Mouse (Mus musculus) limb, embryonic 12.5 days (tissue): Measurements from ENCODE around the gene Obox5. TPM values are rescaled to one million over a fixed set of nuclear protein-coding genes. Genes with fewer than 3 reads are reported as not detected.
"Not testable (repeated sequence)": the region's sequence is repeated elsewhere in the genome, so short reads cannot be mapped to it uniquely, and the experiment has no call there.

Experiments used
- ATAC-seq: fragments of 200-750 bp; cut with Nextera tagmentation; 2 replicates; pipeline ENCODE4 v1.8.0; 2017; ENCODE audit warnings: low read depth, moderate TSS enrichment; ENCODE audit not compliant: insufficient number of reproducible peaks, insufficient read depth, low FRiP score, low TSS enrichment
- H3K27ac ChIP-seq: fragments of 300-500 bp; sonication (generic); 2 replicates; pipeline ENCODE4 v1.5.1; 2016; ENCODE audit warnings: mild to moderate bottlenecking, moderate library complexity
- H3K27me3 ChIP-seq: fragments of 300-500 bp; sonication (generic); 2 replicates; pipeline ENCODE4 v1.6.1; 2016; ENCODE audit warnings: mild to moderate bottlenecking, moderate library complexity
- H3K36me3 ChIP-seq: fragments of 300-500 bp; sonication (generic); 2 replicates; pipeline ENCODE4 v1.6.1; 2016; ENCODE audit warnings: mild to moderate bottlenecking, moderate library complexity
- H3K4me1 ChIP-seq: fragments of 300-500 bp; sonication (generic); replicated peaks from 2 replicates; pipeline ENCODE4 v1.6.1; 2016
- H3K4me2 ChIP-seq: fragments of 300-500 bp; sonication (generic); 2 replicates; pipeline ENCODE4 v1.6.1; 2016; ENCODE audit warnings: mild to moderate bottlenecking, moderate library complexity
- H3K4me3 ChIP-seq: fragments of 300-500 bp; sonication (generic); replicated peaks from 2 replicates; pipeline ENCODE4 v1.5.1; 2016; ENCODE audit warnings: mild to moderate bottlenecking
- H3K9ac ChIP-seq: fragments of 300-500 bp; sonication (generic); replicated peaks from 2 replicates; pipeline ENCODE4 v1.6.1; 2016; ENCODE audit warnings: mild to moderate bottlenecking, moderate library complexity
- H3K9me3 ChIP-seq: fragments of 300-500 bp; sonication (generic); 2 replicates; pipeline ENCODE4 v1.6.1; 2016; ENCODE audit warnings: mild to moderate bottlenecking, moderate library complexity
- WGBS: fragments of 180-500 bp; shearing (Covaris S2); methylation state at CpG from one replicate; pipeline ENCODE4 v1.1.7; 2016; 5-methylcytosine and 5-hydroxymethylcytosine counted together
- polyA plus RNA-seq: library from polyadenylated mRNA; unstranded; fragments of >200 nt; fragmentation: Nextera tagmentation; extraction: Ambion mirVana; gene quantifications from 2 replicates; pipeline ENCODE4 v1.2.1, GENCODE M21; 2016

Obox5 gene
- polyA plus RNA-seq, result not detected in 2 replicates

GRCm38 (mm10) chr7:15749831-15750230 lies at the start of gene Obox5:
Obox5 (plus strand) TSS chr7:15750131.
- peaks cover 29% of the 10 kb centered on the region for H3K9me3 ChIP-seq
- not testable (repeated sequence) for H3K36me3 ChIP-seq, H3K4me3 ChIP-seq, H3K4me2 ChIP-seq, H3K27ac ChIP-seq, ATAC-seq, H3K4me1 ChIP-seq, H3K27me3 ChIP-seq, H3K9ac ChIP-seq
- WGBS, result 75% methylated on average over 2 of the region's 2 CpGs

DNA sequence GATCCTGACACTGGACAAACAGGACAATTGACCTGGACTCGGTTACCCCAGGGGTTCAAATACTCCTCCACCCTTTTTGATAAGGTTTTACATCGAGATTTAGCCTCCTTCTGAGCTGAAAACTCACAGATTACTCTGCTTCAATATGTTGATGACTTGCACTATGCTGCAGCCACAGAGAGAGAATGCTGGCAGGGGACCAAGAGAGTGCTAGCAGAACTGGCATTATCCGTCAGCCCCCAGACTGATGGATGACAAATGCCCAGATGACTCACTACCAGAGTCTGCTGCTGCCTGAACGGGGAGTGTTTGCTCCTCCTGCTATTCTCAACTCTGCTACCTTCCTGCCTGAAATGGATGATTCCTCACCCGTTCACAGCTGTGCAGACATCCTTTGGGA lies 635 bp upstream of the Obox5 start:
- ATAC-seq, H3K4me3 ChIP-seq, H3K36me3 ChIP-seq, H3K9ac ChIP-seq, H3K27me3 ChIP-seq, H3K4me1 ChIP-seq, H3K27ac ChIP-seq, H3K4me2 ChIP-seq: not testable (repeated sequence)
- H3K9me3 ChIP-seq, result peaks cover 29% of the 10 kb centered on the region
- WGBS, result 75% methylated on average over 5 of the region's 5 CpGs

Other genes starting within 250 kb of the Obox5 start
- not detected in 2 replicates for gene Obox3, start 110.2 kb upstream of the Obox5 start, polyA plus RNA-seq
- not detected in 2 replicates for gene Obox6, start 89.5 kb downstream of the Obox5 start, polyA plus RNA-seq
- gene Crx, start 129.8 kb downstream of the Obox5 start, polyA plus RNA-seq, result not detected in 2 replicates
- not detected in 2 replicates for gene Crxos, start 132.5 kb downstream of the Obox5 start, polyA plus RNA-seq
- 912 and 933 TPM in 2 replicates for gene Selenow, start 172.3 kb downstream of the Obox5 start, polyA plus RNA-seq
- 187 and 192 TPM in 2 replicates for gene Nop53, start 195.9 kb downstream of the Obox5 start, polyA plus RNA-seq
- 10.0 and 12.4 TPM in 2 replicates for gene Ehd2, start 217.4 kb downstream of the Obox5 start, polyA plus RNA-seq